Mouse (Mus musculus): ENCODE measurements at regions not wholly inside any gene's neighbourhood (a gene's known extent, or its start where the extent isn't known, plus 50 kb on each side); places are given as distances from the start of the nearest gene placed in this dataset.
A peak's percentile ranks its signal among the peaks of the same experiment; 100 is the strongest.
"Not testable (repeated sequence)": the region's sequence is repeated elsewhere in the genome, so short reads cannot be mapped to it uniquely, and the experiment has no call there.

GRCm38 (mm10) chr13:44453131-44453530 is 276.1 kb upstream of the Jarid2 start:
- DNase-seq (ENCODE audit: low spot score): no peak

GRCm38 (mm10) chr13:44454136-44454535 is 275.1 kb upstream of the Jarid2 start:
- no peak for DNase-seq (ENCODE audit: low spot score)

GRCm38 (mm10) chr13:44455193-44455592 is 274.1 kb upstream of the Jarid2 start:
- DNase-seq (ENCODE audit: low spot score): no peak

DNA sequence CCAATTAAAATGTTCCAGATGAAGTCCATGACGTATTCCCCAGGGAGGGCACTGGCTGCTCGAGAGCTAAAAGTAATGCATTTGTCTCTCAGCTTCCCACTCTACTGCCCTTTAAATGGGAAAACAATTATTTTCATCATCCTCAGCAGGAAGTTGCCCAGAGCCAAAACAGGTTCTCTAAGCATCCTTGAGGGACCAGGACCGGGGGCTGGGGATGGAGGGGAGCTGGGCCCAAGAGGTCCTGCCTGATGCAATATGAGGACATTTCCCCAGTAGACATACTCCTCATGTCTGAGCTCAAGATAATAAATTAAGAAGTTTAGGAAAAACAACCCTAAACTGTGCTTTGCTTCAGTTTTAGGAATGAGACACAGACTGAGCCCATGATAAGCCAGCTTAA is 270.5 kb upstream of the Jarid2 start:
- no peak for DNase-seq (ENCODE audit: low spot score)

DNA sequence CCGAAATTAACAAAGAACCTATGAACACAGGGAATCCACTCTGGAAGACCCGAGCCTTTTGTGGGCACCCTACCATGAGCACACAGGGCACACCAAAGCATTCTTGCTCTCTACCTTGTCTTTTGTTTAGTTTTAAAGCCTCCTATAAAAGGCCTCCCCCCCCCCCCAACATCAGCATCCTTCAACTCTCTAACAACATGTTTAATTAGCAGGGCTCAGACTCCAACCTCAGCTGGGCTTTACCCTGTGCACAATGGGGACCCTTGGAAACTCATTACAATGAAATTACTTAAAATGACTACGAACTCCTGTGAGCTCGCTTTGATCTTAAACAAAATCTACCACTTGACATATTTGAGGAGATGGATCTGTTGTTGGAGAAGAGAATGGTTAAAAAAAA is 270.1 kb upstream of the Jarid2 start:
- DNase-seq (ENCODE audit: low spot score): no peak

- no peak for DNase-seq (ENCODE audit: low spot score)
These were observed 265.6 kb upstream of the Jarid2 start for GRCm38 (mm10) chr13:44463675-44464074.

DNA sequence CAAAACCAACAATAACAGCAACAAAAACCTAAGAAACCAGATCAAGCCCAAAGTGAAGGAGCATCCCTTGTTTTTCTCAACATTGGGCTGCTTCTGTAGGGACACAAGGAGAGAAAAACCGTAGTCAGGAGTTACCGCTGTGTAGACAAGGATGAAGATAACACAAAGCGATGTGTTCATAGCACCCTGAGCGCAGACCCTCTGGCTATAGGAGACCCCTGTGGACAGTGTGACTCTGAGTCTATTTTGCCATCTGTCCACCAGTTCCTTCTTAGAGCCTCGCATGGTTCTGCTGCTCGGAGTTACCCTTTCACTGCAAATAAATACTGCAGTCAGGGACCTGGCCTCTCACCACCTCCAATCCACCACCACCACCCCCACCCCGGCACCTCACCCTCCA is 263.7 kb upstream of the Jarid2 start:
- DNase-seq (ENCODE audit: low spot score): no peak

- DNase-seq (ENCODE audit: low spot score): no peak
These were observed 260.2 kb upstream of the Jarid2 start for GRCm38 (mm10) chr13:44468963-44469674.

- DNase-seq (ENCODE audit: low spot score): no peak
These were observed 259.6 kb upstream of the Jarid2 start for GRCm38 (mm10) chr13:44469675-44470074.

- DNase-seq (ENCODE audit: low spot score): no peak
These were observed 256.1 kb upstream of the Jarid2 start for GRCm38 (mm10) chr13:44473200-44473599.

DNA sequence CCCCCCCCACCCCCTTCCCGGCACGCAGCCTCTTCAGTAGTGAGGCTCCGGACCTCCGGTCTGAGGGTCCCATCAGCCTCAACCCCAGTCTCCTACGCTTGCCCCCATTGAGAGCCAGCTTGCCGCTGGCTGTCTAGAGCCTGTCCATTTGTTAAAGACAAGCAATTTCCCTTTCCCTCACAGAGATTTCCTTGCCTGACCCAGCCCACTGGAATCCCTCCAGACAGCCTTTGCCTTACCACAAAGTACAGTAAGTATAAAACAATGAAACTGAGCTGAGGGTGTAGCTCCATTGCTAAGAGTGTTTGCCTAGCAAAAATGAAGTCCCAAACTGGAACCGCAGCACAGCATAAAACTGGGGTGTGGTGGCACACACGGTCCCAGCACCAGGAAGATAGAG is 252.4 kb upstream of the Jarid2 start:
- peak; percentile 39 for DNase-seq (ENCODE audit: low spot score)

- no peak for DNase-seq (ENCODE audit: low spot score)
These were observed 249.1 kb upstream of the Jarid2 start for GRCm38 (mm10) chr13:44480128-44480527.

GRCm38 (mm10) chr13:44482661-44483060 is 246.6 kb upstream of the Jarid2 start:
- no peak for DNase-seq (ENCODE audit: low spot score)

DNA sequence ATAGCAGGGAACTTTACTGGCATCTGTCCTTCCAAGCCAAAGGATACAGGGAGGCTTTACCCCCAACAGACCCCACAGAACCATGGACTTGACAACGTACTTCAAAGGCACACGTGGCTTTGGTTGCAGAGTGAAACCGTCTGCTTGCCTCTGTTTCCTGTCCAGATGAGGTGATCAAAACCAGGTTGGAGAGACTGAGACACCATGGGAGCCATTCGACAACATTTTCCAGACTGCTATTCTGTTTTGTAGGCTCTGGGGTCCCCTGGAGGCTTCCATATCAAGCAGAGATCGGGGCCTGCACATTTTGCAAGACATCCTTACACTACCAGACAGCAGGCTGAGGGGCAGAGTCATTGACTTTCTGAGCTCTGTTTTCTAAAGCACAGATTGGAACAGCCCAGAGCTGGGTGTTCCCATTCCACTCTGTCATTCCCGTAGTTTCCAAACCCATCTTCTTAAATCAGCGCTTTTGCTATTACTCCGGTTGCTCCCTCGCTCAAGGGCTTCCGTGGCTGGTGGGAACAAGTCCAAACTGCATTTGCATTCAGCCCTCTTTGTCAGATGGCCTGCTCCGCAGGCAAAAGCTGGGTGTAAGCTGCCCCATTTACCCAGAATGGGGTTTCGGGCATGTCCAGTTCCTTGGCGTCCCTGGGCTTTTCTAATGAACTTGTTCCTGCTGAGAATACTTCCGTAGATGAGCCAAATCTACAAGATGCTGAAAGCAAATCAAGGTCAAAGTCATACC is 244.5 kb upstream of the Jarid2 start:
- DNase-seq (ENCODE audit: low spot score): peak; percentile 23

DNA sequence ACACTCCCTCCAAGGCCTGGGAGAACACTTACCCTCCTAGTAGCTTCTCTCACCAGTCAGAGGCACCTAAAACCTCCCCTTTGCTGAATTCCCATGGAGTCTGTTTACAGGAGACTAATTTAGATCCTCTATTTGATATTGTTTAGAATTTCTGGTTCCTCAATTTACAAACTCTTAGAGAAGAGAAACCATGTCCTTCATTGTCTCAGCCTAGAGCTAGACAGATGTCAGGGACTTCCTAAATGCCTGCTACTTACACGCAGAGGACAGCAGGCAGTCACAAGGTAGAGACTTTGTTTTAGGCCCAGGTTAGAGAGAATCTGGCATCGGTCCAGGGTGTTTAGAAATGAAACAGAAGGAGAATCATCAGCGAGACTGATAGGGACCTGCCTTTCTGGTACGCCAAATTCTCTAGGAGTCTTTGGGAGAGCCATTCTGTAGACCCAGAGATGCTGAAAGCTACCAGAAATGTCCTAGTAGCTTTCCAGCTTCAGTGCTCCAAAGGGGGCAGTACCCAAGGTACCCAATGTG is 238.3 kb upstream of the Jarid2 start:
- DNase-seq (ENCODE audit: low spot score): no peak

DNA sequence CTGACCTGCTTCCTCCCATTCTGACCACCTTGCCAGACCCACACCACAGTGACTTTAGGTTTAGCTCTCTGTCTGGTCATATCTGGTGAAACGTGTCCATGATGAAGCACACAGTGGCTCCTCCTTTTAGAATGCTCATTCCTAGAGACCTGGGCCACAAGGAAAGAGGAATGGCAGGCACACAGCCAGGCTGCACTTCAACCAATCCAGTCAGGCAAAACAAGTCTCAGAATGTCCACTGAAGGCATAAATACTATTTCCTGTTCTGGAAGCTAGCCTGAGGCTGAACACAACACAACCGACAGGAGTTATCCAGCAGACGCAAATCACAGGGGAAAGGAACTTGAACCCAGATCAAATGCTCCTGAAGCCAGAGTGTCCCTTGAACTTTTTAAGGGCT is 235.4 kb upstream of the Jarid2 start:
- no peak for DNase-seq (ENCODE audit: low spot score)

DNA sequence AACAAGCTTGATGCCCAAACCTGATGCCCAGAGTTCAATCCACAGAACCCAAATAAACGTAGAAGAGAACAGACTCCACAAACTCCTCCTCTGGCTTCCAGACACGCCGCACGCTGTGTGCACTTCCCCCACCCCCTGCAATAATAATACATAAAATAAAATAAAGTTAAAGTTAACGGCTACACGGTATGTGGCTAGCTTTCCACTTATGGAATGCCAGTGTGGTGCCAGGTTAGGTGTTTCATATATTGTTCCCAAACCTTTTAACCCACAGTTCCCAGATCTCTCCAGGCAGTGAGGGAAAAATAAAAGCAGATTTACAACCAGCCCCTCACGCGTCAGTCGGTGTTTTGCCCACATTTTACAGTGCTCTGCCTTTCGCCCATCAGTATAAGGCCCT is 233.8 kb upstream of the Jarid2 start:
- no peak for DNase-seq (ENCODE audit: low spot score)

- DNase-seq (ENCODE audit: low spot score): no peak
These were observed 232.7 kb upstream of the Jarid2 start for GRCm38 (mm10) chr13:44496596-44496995.

GRCm38 (mm10) chr13:44500896-44501295 is 228.4 kb upstream of the Jarid2 start:
- not testable (repeated sequence) for DNase-seq (ENCODE audit: low spot score)

- no peak for DNase-seq (ENCODE audit: low spot score)
These were observed 227.4 kb upstream of the Jarid2 start for GRCm38 (mm10) chr13:44501777-44502321.

DNA sequence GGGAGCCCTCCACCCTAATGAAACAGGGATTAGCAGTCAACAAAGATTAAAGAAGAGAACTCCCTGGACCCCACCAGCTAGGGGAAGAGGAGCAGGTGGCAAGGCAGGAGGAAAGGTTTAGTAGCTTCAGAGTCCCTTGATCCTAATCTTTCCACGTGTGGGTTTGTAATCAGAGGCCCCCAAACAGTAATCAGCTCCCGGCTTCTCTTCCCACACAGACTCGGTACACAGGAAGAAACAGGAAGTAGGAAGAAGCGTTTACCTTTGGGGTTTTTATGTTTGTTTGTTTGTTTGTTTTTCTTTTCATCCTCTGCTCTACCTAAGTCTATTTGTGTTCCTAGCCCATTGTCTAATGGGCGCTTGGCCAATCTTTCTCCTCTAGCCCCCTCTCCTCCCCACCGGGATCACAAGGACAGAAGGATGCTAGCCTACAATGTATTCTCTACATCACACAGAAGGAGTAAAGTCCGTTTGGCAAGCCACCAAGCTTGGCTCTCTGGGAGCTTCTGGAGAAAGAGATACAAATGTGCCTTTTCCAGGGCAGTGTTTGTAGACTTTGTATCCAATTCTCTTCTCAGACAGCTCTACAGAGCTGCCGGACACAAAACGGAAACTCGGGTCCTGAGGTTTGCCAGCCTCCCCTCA is 226.5 kb upstream of the Jarid2 start:
- DNase-seq (ENCODE audit: low spot score): peak; percentile 85

- no peak for DNase-seq (ENCODE audit: low spot score)
These were observed 225.9 kb upstream of the Jarid2 start for GRCm38 (mm10) chr13:44503257-44503950.
